Mouse (Mus musculus) left cerebral cortex, adult 9 months (tissue): ENCODE results near the gene Cenpb.

Experiments used
- DNase-seq, 2 experiments: peaks; one replicate each; pipeline ENCODE4 v3.0.0; 2022; ENCODE audit warnings: low spot score in 2 of 2

The Cenpb gene

DNA sequence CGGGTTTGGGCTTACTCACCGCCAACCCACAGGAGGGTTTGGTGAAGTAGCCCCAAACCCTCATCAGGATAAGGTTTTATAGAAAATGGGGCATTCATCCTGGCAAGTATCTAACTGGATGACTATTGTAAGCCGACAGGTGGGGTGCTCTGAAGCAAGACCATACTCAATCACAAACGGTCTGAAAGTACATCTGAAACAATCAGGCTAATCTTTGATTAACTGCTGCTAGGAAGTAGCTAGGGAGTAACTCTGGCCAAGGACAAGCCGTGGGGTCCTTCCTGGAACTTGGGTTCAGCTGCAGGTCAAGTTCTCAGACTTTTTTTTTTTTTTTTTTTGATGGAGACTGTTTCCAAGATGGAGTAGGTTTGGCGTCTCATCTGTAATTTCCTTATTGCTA is 11.9 kb downstream of the Cenpb start:
- no peak for DNase-seq

DNA sequence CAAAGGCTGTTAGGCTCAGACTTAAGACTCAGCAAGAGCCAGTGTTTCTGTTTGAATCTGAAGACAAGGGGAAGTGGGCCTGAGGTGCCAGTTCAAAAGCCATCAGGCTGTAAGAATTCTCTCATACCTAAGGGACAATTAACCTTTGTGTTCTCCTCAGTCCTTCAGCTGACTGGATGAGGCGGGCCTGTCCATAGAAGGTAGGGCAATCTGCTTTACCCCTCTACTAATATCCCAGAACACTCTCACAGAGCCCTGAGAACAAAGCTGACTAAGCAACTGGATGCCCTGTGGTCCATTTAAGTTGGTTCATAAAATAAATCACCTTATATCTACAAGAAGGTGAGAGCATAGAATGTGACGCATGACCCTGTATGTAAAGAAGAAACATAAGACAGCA is 13.7 kb downstream of the Cenpb start:
- no peak for DNase-seq

- no peak for DNase-seq
Observed at GRCm38 (mm10) chr2:131163924-131164323, 15.9 kb downstream of the Cenpb start.

DNA sequence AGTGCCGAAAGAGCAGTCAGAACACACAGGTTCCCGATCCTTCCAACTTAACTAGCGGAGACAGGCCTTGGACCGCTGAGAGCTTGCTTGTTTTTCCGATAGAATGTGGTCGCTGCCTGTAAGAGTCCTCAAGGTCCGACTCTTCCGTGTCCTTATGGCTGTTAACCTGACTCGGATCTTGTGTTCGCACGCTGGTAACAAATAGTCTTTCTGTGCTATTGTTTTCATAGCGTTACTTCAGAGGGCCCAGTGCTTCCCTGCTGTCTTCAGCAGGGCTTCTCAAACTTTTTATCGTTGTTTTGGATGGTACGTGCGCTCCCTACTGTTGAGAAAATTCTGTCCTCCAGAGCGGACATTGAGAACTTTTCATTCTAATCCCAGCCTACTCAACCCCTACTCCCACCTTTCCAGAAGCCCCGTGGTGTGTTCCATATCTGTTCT is 19.2 kb downstream of the Cenpb start:
- DNase-seq: peak in 1 of 2 experiments; percentile 32

GRCm38 (mm10) chr2:131159938-131160581 is 19.8 kb downstream of the Cenpb start, which contains the start of gene 1700037H04Rik:
TSS of gene 1700037H04Rik (minus strand) at chr2:131160081.
- peak; percentile 92 to 96 for DNase-seq

DNA sequence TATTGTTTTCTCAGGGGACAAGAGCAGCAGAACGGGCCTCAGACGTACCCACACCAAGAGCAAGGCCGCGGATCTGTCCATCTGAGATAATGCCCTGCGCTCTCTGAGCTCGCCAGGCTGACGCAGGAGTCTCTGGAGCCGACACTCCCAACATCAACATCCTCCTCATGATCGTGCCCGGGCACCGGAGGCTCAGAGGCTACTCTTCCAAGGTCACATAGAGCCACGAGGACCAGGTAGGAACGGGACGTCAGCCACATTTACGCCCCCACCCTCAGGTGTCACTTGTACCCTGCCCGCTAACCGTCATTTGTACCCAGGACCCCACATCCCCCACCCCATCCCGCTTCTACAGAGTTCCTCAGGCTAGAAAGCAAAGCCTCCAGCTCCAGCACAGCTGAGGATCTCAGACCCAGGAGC is 20.4 kb downstream of the Cenpb start:
- no peak for DNase-seq

- no peak for DNase-seq
Observed at GRCm38 (mm10) chr2:131156987-131157386, 22.9 kb downstream of the Cenpb start.

DNA sequence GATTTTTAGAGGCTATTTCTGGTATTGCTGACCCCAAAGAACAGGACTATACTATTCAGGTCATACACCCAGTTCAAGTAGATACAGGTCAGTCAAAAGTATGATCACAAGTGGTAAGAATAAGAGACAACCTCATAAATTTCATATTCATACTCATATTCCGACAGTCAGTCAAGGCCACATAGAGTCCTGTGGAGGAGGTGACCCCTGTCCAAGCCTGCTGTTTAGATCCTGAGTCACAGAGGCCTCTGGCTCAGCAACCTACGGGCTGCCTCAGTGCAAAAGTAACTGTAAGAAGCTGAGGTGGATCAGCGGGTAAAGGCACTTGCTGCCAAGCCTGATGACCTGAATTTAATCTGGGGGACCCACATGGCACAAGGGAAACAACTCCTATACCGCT is 25.8 kb downstream of the Cenpb start:
- no peak for DNase-seq

DNA sequence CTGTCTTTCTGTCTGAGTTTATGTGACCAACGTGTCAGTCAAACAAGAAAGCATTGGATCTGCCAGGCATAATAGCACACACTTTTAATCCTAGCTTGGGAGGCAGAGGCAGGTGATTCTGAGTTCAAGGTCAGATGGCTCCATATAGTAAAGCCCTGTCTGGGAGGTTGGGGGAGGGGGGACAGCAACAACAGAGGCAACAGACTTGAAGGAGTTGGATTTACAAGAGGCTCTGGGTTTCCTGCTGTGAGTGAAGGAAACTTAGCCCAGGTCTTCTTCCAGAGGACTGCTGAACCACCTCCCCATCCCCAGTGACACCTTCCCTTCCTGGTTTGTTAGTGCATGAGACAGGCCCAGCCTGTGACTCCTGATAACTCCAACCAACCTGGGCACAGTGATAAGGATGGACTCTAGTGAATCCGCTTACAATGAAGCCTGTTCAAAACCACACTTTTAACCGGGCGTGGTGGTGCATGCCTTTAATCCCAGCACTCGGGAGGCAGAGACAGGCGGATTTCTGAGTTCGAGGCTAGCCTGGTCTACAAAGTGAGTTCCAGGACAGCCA is 27.6 kb downstream of the Cenpb start:
- DNase-seq: no peak

GRCm38 (mm10) chr2:131149254-131149578 is 30.7 kb downstream of the Cenpb start:
- DNase-seq: no peak

- DNase-seq: no peak
Observed at GRCm38 (mm10) chr2:131148353-131149253, 31.3 kb downstream of the Cenpb start.

DNA sequence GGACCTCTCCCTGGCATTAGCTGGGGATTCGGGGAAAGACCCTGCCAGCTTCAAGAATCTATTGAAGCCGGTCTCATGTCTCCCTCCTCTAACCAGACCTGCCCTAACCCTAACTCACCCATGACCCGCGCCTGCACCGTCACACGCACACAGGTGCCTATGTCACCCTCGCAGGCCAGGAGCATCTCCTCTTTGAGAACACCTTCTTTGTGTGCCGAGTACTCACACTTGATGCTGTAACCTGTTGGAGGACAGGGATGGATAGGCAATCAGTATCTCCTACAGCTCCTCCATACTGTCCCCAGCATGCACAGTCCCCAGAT is 32.9 kb downstream of the Cenpb start:
- no peak for DNase-seq

DNA sequence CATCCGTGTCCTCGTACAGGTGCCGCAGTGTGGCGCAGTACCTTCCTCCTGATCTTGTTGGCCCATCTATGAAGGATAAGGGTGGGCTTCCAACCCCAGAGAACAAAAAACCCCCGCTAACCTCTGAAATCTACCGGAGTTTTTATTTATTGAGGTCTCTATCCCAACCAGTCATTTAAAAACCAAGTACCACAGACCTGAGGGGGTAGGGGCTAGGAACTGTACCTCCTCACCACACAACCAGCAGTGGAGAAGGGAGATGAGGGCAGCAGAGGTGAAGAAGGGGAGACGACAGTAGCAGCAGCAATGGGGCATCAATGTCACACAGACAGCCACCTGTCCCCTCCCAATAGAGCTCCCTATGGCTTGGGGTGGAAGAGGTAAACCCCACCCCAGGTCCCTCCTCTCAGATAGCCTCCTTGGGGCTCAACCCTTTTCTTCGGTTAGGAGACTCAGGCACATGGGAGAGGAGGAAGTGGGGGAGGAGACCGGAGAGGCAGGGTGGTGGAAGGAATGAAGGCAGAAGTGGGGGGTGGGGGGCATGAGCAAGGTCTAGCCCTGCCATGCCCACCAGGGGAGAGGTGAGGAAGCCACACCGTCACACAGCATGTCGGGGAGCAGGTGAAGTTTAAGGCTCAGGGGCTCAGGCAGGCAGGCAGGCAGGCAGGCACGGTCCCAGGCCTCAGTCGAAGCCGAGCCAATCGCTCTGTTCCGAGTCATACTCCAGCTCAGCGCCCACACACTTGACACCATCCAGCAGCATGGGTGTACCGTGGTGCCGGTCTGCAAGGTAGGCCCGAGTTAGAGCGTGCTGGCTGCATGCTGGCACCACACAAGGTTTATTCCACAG is 33.4 kb downstream of the Cenpb start:
- DNase-seq: no peak

DNA sequence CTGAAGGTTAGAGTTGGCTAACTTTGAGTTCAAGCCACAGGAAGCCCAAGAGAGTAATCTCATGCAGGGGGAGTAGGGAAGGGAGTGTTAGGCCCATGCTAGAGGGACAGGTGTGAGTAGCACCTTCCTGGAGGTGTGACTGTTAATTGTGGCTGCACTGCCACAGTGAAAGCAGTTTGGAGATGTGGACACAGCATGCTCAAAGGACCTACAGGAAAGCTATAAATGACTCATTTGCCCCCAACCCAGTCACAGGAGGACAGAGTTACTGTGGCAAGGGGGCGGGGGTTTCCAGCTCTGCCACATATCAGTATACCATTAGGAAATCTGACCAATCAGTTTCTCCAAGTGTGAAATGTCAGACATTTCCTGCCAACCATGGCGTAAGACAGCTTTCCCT is 34.3 kb downstream of the Cenpb start:
- no peak for DNase-seq

DNA sequence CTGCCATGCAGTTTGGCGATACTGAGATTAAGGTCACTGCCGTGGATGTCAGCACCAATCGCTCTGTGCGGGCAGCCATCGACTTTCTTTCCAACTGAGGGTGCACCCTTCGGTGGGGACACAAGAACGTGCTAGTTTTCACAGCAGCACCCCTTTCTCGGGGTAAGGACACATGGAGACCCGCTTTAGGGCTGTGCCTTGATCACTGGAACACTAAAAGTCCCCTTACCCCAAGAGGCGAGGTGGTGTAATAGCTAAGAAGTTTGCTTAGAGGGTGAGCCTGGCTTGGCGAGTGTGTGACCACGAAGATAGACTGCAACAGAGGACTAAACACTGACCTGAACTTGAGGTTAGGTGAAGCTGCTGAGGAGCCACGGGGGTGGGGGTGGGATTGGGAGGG is 34.7 kb downstream of the Cenpb start:
- no peak for DNase-seq

DNA sequence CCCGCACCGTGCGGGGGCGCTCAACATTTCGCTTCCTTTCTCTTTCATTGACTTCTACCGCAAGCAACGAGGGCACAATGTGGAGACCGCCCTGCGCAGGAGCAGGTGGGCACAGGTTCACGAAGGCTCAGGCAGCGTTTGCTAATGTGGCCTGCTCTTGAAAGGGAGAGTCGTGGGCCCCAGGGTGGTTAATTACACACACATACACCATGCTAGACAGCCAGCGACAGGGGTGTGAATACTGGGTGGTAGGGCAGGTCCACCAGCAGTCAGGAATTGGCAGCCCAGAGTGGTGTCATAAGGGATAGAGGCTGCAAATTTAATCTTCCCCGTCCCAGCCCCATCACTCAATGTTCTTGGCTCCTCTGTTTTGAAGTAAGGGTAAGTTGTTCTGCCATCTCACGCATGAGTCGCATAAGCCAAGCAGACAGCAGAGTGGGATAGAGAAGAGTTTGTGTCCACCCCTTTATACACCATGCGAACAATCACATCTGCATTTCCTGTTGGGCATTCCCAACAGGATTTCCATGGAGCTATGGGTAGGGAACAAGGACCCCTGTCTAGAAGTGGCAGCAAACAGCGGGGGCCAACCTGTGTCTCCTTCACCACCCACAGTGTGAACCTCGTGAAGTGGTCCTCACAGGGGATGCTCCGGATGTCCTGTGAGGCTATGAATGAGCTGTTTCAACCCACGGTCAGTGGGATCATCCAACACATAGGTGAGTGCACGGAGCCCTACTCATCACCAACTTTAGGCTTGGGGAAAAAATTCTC is 36.7 kb downstream of the Cenpb start:
- no peak for DNase-seq

DNA sequence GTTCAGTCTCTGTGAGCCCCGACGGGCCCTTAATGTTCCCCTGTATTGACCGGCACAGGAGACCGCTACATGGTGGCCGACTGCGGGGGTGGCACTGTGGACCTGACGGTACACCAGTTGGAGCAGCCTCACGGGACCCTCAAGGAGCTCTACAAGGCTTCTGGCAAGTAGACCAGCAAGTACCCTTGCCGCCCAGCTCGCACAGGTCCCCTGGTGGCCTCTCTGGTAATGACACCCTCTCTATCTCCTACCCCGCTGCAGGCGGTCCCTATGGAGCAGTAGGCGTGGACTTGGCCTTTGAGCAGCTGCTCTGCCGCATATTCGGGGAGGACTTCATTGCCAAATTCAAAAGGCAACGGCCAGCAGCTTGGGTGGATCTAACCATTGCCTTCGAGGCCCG is 37.3 kb downstream of the Cenpb start:
- DNase-seq: peak in 1 of 2 experiments; percentile 42

GRCm38 (mm10) chr2:131141336-131141986 is 38.4 kb downstream of the Cenpb start:
- DNase-seq: no peak

GRCm38 (mm10) chr2:131140533-131140905 is 39.3 kb downstream of the Cenpb start:
- DNase-seq: no peak

- no peak for DNase-seq
Observed at GRCm38 (mm10) chr2:131139886-131140532, 39.9 kb downstream of the Cenpb start.
